Mouse (Mus musculus) CD8-positive naive resting alpha-beta T cell, adult 2 months (primary cell): ENCODE results near the gene Grap2.
A peak's percentile ranks its signal among the peaks of the same experiment; 100 is the strongest.

Experiments
- DNase-seq, 2 experiments: peaks; one replicate each; pipeline ENCODE4 v3.0.0; 2022; ENCODE audit warnings: low read depth in 2 of 2, low spot score in 2 of 2

Grap2 gene

GRCm38 (mm10) chr15:80680347-80681030 is 108.1 kb downstream of the Grap2 start:
- DNase-seq = no peak

GRCm38 (mm10) chr15:80681466-80681881 is 109.1 kb downstream of the Grap2 start:
- peak; percentile 57 to 63 for DNase-seq

GRCm38 (mm10) chr15:80682343-80682742 is 109.9 kb downstream of the Grap2 start:
- no peak for DNase-seq

- no peak for DNase-seq
These were observed 110.8 kb downstream of the Grap2 start for GRCm38 (mm10) chr15:80683151-80683550.

GRCm38 (mm10) chr15:80683990-80684389 is 111.6 kb downstream of the Grap2 start:
- no peak for DNase-seq

GRCm38 (mm10) chr15:80684786-80685602 is 112.6 kb downstream of the Grap2 start:
- DNase-seq = no peak

GRCm38 (mm10) chr15:80685603-80685895 is 113.2 kb downstream of the Grap2 start:
- no peak for DNase-seq

- no peak for DNase-seq
These were observed 116.1 kb downstream of the Grap2 start for GRCm38 (mm10) chr15:80688536-80688935.

GRCm38 (mm10) chr15:80693492-80693891 is 121.1 kb downstream of the Grap2 start:
- no peak for DNase-seq

- peak; percentile 65 to 79 for DNase-seq
These were observed 121.9 kb downstream of the Grap2 start for GRCm38 (mm10) chr15:80694125-80694910.

GRCm38 (mm10) chr15:80697564-80697963 is 125.2 kb downstream of the Grap2 start:
- DNase-seq = peak; percentile 68 to 76

GRCm38 (mm10) chr15:80701481-80702257 is 129.3 kb downstream of the Grap2 start:
- DNase-seq = no peak
